Mouse (Mus musculus) liver, embryonic 14.5 days (tissue): ENCODE data around the gene Cplx2.

ENCODE experiments used
- CTCF ChIP-seq: IDR thresholded peaks from 2 replicates; pipeline ENCODE4 v1.5.1; 2016; ENCODE audit warnings: antibody characterized with exemption, low read depth, control low read depth
- EP300 ChIP-seq: IDR thresholded peaks from 2 replicates; pipeline ENCODE4 v1.6.1; 2016; ENCODE audit warnings: antibody characterized with exemption, low read depth

- TF ChIP-seq CTCF (no peak), EP300 (no peak)
These were observed 34.7 kb downstream of the Cplx2 start for GRCm38 (mm10) chr13:54405805-54406204.
